Mouse (Mus musculus): ENCODE measurements around the gene Dop1b. TPM values are rescaled to one million over a fixed set of nuclear protein-coding genes. Genes with fewer than 3 reads are reported as not detected.
"Not testable (repeated sequence)": the region's sequence is repeated elsewhere in the genome, so short reads cannot be mapped to it uniquely, and the experiment has no call there.

Gene Dop1b
- polyA plus RNA-seq, 1 experiment from 2014 or later = 12.2 TPM

GRCm38 (mm10) chr16:93818691-93819324, 107.1 kb downstream of the Dop1b start:
- H3K4me3 ChIP-seq (replicated peaks) = peak overlapping the region; percentile 17; the same call in 1 of the 2 replicates
- whole genome bisulfite sequencing (ENCODE audit: insufficient replicate concordance) = 6% methylated on average over 12 of the region's 12 CpGs
- H3K9me3 ChIP-seq (replicated peaks) = no peaks in the 10 kb centered on the region
- peak overlapping the region; percentile 16; the same call in 1 of the 2 replicates for H3K9ac ChIP-seq
- peak; percentile 57 for ATAC-seq (ENCODE audit: insufficient read depth)
- peak overlapping the region; percentile 81 for H3K27ac ChIP-seq (replicated peaks)
- peaks cover 56% of the 10 kb centered on the region for H3K4me1 ChIP-seq (replicated peaks)
- peak overlapping the region; percentile 53 for H3K4me2 ChIP-seq
- no peaks in the 10 kb centered on the region for H3K27me3 ChIP-seq
- no peaks in the 10 kb centered on the region for H3K36me3 ChIP-seq (replicated peaks)

- no peaks in the 10 kb centered on the region for H3K36me3 ChIP-seq (replicated peaks)
- WGBS (ENCODE audit: insufficient replicate concordance) = 20% methylated on average over 4 of the region's 4 CpGs
- H3K27ac ChIP-seq (replicated peaks) = peak overlapping the region; percentile 81
- no peaks in the 10 kb centered on the region for H3K9me3 ChIP-seq (replicated peaks)
- H3K9ac ChIP-seq = 0 out of 2 replicates have a peak overlapping the region, but pooled peaks have one; percentile 16
- H3K4me3 ChIP-seq (replicated peaks) = peak overlapping the region; percentile 17; the same call in 1 of the 2 replicates
- ATAC-seq (ENCODE audit: insufficient read depth) = 0 out of 2 replicates have a peak, but pooled peaks have one; percentile 14
- H3K4me2 ChIP-seq = peak overlapping the region; percentile 53
- H3K27me3 ChIP-seq = no peaks in the 10 kb centered on the region
- peaks cover 56% of the 10 kb centered on the region for H3K4me1 ChIP-seq (replicated peaks)
These were observed 107.6 kb downstream of the Dop1b start for GRCm38 (mm10) chr16:93819325-93819696.

GRCm38 (mm10) chr16:93820040-93820439, 108.3 kb downstream of the Dop1b start:
- Histone ChIP-seq H3K36me3 (replicated peaks) (no peaks in the 10 kb centered on the region), H3K9me3 (replicated peaks) (no peaks in the 10 kb centered on the region), H3K27ac (replicated peaks) (no peak overlapping the region), H3K4me1 (replicated peaks) (peaks cover 54% of the 10 kb centered on the region), H3K4me2 (no peak overlapping the region), H3K9ac (no peak overlapping the region), H3K4me3 (replicated peaks) (no peak overlapping the region), H3K27me3 (no peaks in the 10 kb centered on the region)
- WGBS (ENCODE audit: insufficient replicate concordance) = 40% methylated on average over 1 of the region's 1 CpGs
- no peak for ATAC-seq (ENCODE audit: insufficient read depth)

- H3K27me3 ChIP-seq = no peaks in the 10 kb centered on the region
- H3K9ac ChIP-seq = no peak overlapping the region
- H3K4me3 ChIP-seq (replicated peaks) = no peak overlapping the region
- 67% methylated on average over 3 of the region's 3 CpGs for WGBS (ENCODE audit: insufficient replicate concordance)
- H3K27ac ChIP-seq (replicated peaks) = no peak overlapping the region
- no peaks in the 10 kb centered on the region for H3K9me3 ChIP-seq (replicated peaks)
- H3K4me1 ChIP-seq (replicated peaks) = peaks cover 38% of the 10 kb centered on the region
- no peaks in the 10 kb centered on the region for H3K36me3 ChIP-seq (replicated peaks)
- no peak for ATAC-seq (ENCODE audit: insufficient read depth)
- H3K4me2 ChIP-seq = no peak overlapping the region
These were observed 110.0 kb downstream of the Dop1b start for GRCm38 (mm10) chr16:93821706-93822105.

DNA sequence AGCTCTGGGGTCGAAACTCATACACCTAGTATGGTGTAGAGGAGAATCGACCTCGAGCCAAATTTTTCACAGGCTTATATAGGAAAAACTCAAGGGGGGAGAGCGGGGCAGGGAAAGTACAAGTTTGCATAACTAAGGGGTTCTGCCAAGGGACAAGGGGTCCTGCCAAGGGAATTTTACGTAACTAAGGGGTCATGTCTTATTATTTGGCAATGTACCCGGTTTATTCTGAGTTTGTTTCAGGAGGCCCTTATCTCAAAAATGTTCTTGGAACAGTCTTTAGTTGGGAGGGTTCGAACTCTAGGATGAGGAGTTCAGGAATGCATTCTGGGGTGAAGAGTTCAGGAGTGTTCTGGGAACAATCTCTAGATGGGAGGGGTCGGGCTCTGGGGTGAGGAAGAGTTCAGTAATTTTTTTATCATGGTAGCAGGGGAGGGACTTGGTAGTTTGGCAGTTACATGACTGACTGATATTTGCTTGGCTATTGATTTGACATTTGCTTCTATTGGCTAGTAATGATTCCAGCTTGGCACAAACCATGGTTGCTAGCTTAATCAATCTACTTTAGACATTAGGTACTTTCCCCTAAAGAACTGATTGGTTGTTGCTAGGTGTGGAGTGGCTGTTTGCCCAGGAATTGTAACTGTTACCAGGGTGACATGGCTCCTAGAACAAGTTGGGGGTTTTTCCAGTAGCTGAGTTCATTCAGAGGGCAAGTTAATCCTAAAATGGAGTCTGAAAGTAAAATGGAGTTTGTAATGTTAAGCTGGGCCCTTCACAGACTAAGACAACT, 110.9 kb downstream of the Dop1b start:
- not testable (repeated sequence) for H3K9me3 ChIP-seq (replicated peaks)

DNA sequence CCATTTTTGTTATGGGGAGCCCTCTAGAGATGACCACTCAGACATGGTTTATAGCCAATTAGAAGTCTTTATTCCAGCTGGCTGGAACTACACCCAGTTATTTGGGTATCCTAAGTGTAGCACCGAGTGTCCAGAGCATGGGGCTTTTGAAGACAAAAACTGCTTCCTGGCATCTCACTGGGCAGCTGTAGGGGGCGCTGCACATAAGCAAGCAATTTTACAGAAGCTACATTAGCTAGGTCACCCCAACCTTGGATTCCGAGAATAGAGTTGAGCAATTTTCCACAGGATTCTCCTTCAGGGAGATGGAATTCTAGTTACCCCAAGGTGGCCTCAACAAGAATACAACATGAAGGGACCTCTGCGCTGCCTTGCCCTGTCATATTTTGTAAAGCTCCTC, 113.1 kb downstream of the Dop1b start:
- Histone ChIP-seq H3K4me3 (replicated peaks) (no peak overlapping the region), H3K9me3 (replicated peaks) (no peaks in the 10 kb centered on the region), H3K27me3 (no peaks in the 10 kb centered on the region), H3K36me3 (replicated peaks) (no peaks in the 10 kb centered on the region), H3K9ac (no peak overlapping the region), H3K4me2 (no peak overlapping the region), H3K27ac (replicated peaks) (no peak overlapping the region), H3K4me1 (replicated peaks) (peaks cover 7% of the 10 kb centered on the region)
- ATAC-seq (ENCODE audit: insufficient read depth) = no peak
- 75% methylated on average over 4 of the region's 4 CpGs for WGBS (ENCODE audit: insufficient replicate concordance)

More for the DNA sequence above, 110.9 kb downstream of the Dop1b start:
- WGBS (ENCODE audit: insufficient replicate concordance) = 67% methylated on average over 5 of the region's 8 CpGs
- not testable (repeated sequence) for H3K27me3 ChIP-seq; ATAC-seq (ENCODE audit: insufficient read depth); H3K36me3 ChIP-seq (replicated peaks); H3K4me3 ChIP-seq (replicated peaks); H3K4me2 ChIP-seq; H3K9ac ChIP-seq; H3K27ac ChIP-seq (replicated peaks)
- peaks cover 28% of the 10 kb centered on the region for H3K4me1 ChIP-seq (replicated peaks)

- 0 out of 2 replicates have a peak, but pooled peaks cover under 1% of the 10 kb centered on the region for H3K4me1 ChIP-seq (replicated peaks)
- H3K4me3 ChIP-seq (replicated peaks) = no peak overlapping the region
- no peak overlapping the region for H3K4me2 ChIP-seq
- H3K36me3 ChIP-seq (replicated peaks) = no peaks in the 10 kb centered on the region
- ATAC-seq (ENCODE audit: insufficient read depth) = no peak
- H3K9ac ChIP-seq = no peak overlapping the region
- H3K9me3 ChIP-seq (replicated peaks) = no peaks in the 10 kb centered on the region
- WGBS (ENCODE audit: insufficient replicate concordance) = 72% methylated on average over 4 of the region's 4 CpGs
- no peak overlapping the region for H3K27ac ChIP-seq (replicated peaks)
- 0 out of 2 replicates have a peak, but pooled peaks cover under 1% of the 10 kb centered on the region for H3K27me3 ChIP-seq
These were observed 113.8 kb downstream of the Dop1b start for GRCm38 (mm10) chr16:93825463-93825862.

DNA sequence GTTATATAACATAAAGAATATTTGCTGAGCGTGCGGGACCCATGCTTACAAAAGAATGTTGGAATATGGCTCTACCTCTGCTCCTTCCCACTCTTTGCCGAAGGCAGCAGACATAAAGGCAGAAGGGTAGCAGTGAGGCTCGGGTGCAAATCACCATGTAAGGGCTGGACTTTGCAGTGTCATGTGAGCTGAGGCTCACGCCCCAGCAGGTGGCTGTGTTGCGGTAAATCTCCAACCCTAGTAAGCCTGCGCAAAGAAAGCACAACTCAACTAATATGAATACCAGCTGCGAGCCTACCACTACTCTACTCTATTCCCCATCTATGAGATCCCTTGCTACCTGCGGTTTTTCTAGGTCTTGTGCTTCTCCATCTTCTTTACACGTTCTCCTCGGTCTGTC, 114.3 kb downstream of the Dop1b start:
- Histone ChIP-seq H3K27me3 (0 out of 2 replicates have a peak, but pooled peaks cover 6% of the 10 kb centered on the region), H3K9me3 (replicated peaks) (no peaks in the 10 kb centered on the region), H3K4me1 (replicated peaks) (no peaks in the 10 kb centered on the region), H3K27ac (replicated peaks) (no peak overlapping the region), H3K36me3 (replicated peaks) (no peaks in the 10 kb centered on the region), H3K9ac (no peak overlapping the region), H3K4me3 (replicated peaks) (no peak overlapping the region), H3K4me2 (no peak overlapping the region)
- ATAC-seq (ENCODE audit: insufficient read depth) = no peak
- WGBS (ENCODE audit: insufficient replicate concordance) = 71% methylated on average over 11 of the region's 11 CpGs

GRCm38 (mm10) chr16:93826478-93826877, 114.8 kb downstream of the Dop1b start:
- H3K27me3 ChIP-seq; H3K4me1 ChIP-seq (replicated peaks); H3K36me3 ChIP-seq (replicated peaks); H3K9me3 ChIP-seq (replicated peaks); H3K4me2 ChIP-seq; H3K27ac ChIP-seq (replicated peaks); H3K4me3 ChIP-seq (replicated peaks); ATAC-seq (ENCODE audit: insufficient read depth); H3K9ac ChIP-seq: not testable (repeated sequence)
- WGBS (ENCODE audit: insufficient replicate concordance) = 50% methylated on average over 5 of the region's 5 CpGs

GRCm38 (mm10) chr16:93826909-93827308, 115.2 kb downstream of the Dop1b start:
- Histone ChIP-seq H3K9me3 (replicated peaks) (no peaks in the 10 kb centered on the region), H3K4me2 (no peak overlapping the region), H3K27ac (replicated peaks) (no peak overlapping the region), H3K9ac (no peak overlapping the region), H3K36me3 (replicated peaks) (no peaks in the 10 kb centered on the region), H3K4me3 (replicated peaks) (no peak overlapping the region), H3K4me1 (replicated peaks) (peaks cover 5% of the 10 kb centered on the region), H3K27me3 (0 out of 2 replicates have a peak, but pooled peaks cover 6% of the 10 kb centered on the region)
- no peak for ATAC-seq (ENCODE audit: insufficient read depth)
- WGBS (ENCODE audit: insufficient replicate concordance) = 79% methylated on average over 6 of the region's 6 CpGs

- H3K27me3 ChIP-seq = 0 out of 2 replicates have a peak, but pooled peaks cover 6% of the 10 kb centered on the region
- WGBS (ENCODE audit: insufficient replicate concordance) = 83% methylated on average over 15 of the region's 15 CpGs
- ATAC-seq (ENCODE audit: insufficient read depth) = no peak
- no peak overlapping the region for H3K4me3 ChIP-seq (replicated peaks)
- H3K36me3 ChIP-seq (replicated peaks) = 0 out of 2 replicates have a peak, but pooled peaks cover 11% of the 10 kb centered on the region
- peaks cover 25% of the 10 kb centered on the region for H3K4me1 ChIP-seq (replicated peaks)
- H3K9ac ChIP-seq = no peak overlapping the region
- H3K27ac ChIP-seq (replicated peaks) = no peak overlapping the region
- no peaks in the 10 kb centered on the region for H3K9me3 ChIP-seq (replicated peaks)
- H3K4me2 ChIP-seq = no peak overlapping the region
These were observed 117.8 kb downstream of the Dop1b start for GRCm38 (mm10) chr16:93829526-93829925.

Data from liver, embryonic 15.5 days (tissue).